Mouse (Mus musculus) neural tube, postnatal 0 days (tissue): ENCODE data around the gene Nptx2. TPM values are rescaled to one million over a fixed set of nuclear protein-coding genes. Genes with fewer than 3 reads are reported as not detected.

ENCODE experiments used
- polyA plus RNA-seq: library from polyadenylated mRNA; unstranded; fragments of >200 nt; fragmentation: Nextera tagmentation; extraction: Ambion mirVana; gene quantifications from 2 replicates; pipeline ENCODE4 v1.2.1, GENCODE M21; 2015

Gene Nptx2
- polyA plus RNA-seq: 21.2 and 23.4 TPM in 2 replicates

DNA sequence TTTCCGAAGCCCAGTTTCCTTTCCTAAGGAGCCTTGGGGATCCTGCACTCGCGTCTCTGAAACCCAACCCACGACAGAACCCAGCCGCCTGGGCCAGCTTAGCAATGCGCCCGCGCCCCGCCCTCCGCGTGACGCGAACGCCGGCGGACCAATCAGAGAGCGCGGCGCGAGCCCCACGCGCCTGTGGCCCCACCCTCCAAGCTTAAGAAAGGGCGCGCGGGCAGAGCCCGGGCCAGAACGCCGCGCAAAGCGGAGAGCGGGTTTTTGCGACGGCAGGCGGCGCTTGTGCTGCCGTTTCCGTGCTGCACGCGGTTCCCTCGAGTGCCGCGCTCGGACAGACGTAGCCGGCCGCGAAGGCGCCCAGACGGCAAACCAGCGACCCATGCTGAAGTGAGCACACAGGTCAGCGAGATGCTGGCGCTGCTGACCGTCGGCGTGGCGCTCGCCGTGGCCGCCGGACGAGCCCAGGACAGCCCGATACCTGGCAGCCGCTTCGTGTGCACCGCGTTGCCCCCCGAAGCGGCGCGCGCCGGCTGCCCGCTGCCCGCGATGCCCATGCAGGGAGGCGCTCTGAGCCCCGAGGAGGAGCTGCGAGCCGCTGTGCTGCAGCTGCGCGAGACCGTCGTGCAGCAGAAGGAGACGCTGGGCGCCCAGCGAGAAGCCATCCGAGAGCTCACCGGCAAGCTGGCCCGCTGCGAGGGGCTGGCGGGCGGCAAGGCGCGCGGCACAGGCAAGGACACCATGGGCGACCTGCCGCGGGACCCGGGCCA is at the start of gene Nptx2:
Gene Nptx2 (plus strand): TSS at position 250 of the 770 bp plus-strand sequence.

Other genes with a start within 250 kb of the Nptx2 start
- 1.2 and 1.4 TPM in 2 replicates for gene Baiap2l1, start 187.8 kb upstream of the Nptx2 start, polyA plus RNA-seq
- 439 and 509 TPM in 2 replicates for gene Tmem130, start 215.9 kb downstream of the Nptx2 start, polyA plus RNA-seq
- gene Trrap, start 221.8 kb downstream of the Nptx2 start, polyA plus RNA-seq: 50.2 and 67.2 TPM in 2 replicates